Mouse (Mus musculus) forebrain, embryonic 14.5 days (tissue): ENCODE measurements around the gene Bbs9. TPM values are rescaled to one million over a fixed set of nuclear protein-coding genes. Genes with fewer than 3 reads are reported as not detected.
A peak's percentile ranks its signal among the peaks of the same experiment; 100 is the strongest.

Experiments used
- ATAC-seq: fragments of 200-750 bp; cut with Nextera tagmentation; 2 replicates; pipeline ENCODE4 v1.8.0; 2017; ENCODE audit warnings: mild to moderate bottlenecking, moderate library complexity
- DNase-seq: peaks from one replicate; pipeline ENCODE4 v3.0.0-alpha.2; 2015; ENCODE audit warnings: low spot score
- H3K27ac ChIP-seq: fragments of 300-500 bp; sonication (generic); 2 replicates; pipeline ENCODE4 v1.5.1; 2014; ENCODE audit warnings: low read depth, mild to moderate bottlenecking, control low read depth, low read length, moderate library complexity
- H3K27me3 ChIP-seq: fragments of 300-500 bp; sonication (generic); replicated peaks from 2 replicates; pipeline ENCODE4 v1.6.1; 2014; ENCODE audit warnings: low read length, control low read depth, mixed read lengths; ENCODE audit not compliant: control insufficient read depth, insufficient read depth
- H3K36me3 ChIP-seq: fragments of 300-500 bp; sonication (generic); 2 replicates; pipeline ENCODE4 v1.6.1; 2014; ENCODE audit warnings: low read length, control low read depth; ENCODE audit not compliant: control insufficient read depth, insufficient read depth
- H3K4me1 ChIP-seq: fragments of 300-500 bp; sonication (generic); 2 replicates; pipeline ENCODE4 v1.6.1; 2014; ENCODE audit warnings: antibody characterized with exemption, low read length, control low read depth; ENCODE audit not compliant: control insufficient read depth, insufficient read depth
- H3K4me2 ChIP-seq: fragments of 300-500 bp; sonication (generic); 2 replicates; pipeline ENCODE4 v1.6.1; 2014; ENCODE audit warnings: mild to moderate bottlenecking, control low read depth, low read length
- H3K4me3 ChIP-seq: fragments of 300-500 bp; sonication (generic); 2 replicates; pipeline ENCODE4 v1.5.1; 2014; ENCODE audit warnings: low read depth, low read length, control low read depth
- H3K9ac ChIP-seq: fragments of 300-500 bp; sonication (generic); 2 replicates; pipeline ENCODE4 v1.6.1; 2014; ENCODE audit warnings: mild to moderate bottlenecking, low read length, control low read depth, moderate library complexity
- H3K9me3 ChIP-seq: fragments of 300-500 bp; sonication (generic); replicated peaks from 2 replicates; pipeline ENCODE4 v1.6.1; 2016; ENCODE audit warnings: low read length, control low read depth, mixed read lengths; ENCODE audit not compliant: control insufficient read depth
- WGBS: fragments of 180-500 bp; shearing (Covaris S2); extraction: QIAGEN DNeasy Blood & Tissue Kit; methylation state at CpG from one replicate; pipeline ENCODE4 v1.1.7; 2014; 5-methylcytosine and 5-hydroxymethylcytosine counted together
- polyA plus RNA-seq: library from polyadenylated mRNA; unstranded; fragments of >200 nt; fragmentation: Nextera tagmentation; extraction: Ambion mirVana; gene quantifications from 2 replicates; pipeline ENCODE4 v1.2.1, GENCODE M21; 2014

Bbs9 gene
- polyA plus RNA-seq, 1 experiment from 2014 or later = 18.1 TPM

DNA sequence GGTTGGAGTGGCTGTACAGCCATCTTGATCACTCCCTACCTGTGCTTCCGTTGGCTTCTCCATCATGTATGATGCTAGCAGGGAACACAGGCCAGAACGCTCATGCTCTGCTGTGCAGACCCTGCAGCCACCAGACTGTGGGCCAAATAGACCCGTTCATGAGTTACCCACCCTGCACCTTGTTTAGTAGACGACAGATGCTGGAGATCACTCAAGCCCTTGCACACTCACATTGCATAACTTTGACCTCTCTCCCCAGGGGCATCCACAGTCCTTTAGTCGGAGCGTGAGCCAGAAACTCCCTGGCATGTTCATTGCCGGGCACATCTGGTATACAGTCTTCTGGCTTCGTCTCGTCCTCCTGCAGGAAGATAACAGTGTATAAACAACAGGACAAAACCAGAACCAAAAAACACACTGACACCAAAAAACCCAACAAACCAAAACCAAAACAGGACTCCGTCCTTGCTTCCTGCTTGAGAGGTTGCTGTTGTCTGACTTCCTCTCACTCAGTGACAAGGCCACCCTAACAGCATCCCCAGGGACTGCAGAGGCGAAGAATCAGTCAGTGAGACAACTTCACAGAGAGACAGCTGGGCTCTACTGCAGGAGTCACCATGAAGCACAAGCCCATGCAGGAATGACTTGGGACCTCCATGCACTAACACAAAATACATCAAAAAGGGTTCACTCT is 18.2 kb upstream of the Bbs9 start:
- Histone ChIP-seq H3K36me3 (peaks cover 65% of the 10 kb centered on the region), H3K27me3 (no peaks in the 10 kb centered on the region), H3K9ac (no peak overlapping the region), H3K27ac (no peak overlapping the region), H3K4me1 (no peaks in the 10 kb centered on the region), H3K4me3 (no peak overlapping the region), H3K4me2 (no peak overlapping the region), H3K9me3 (no peaks in the 10 kb centered on the region)
- DNase-seq (no peak), ATAC-seq (no peak)
- 91% methylated on average over 11 of the region's 11 CpGs for WGBS

- WGBS = 89% methylated on average over 3 of the region's 3 CpGs
- H3K4me3 ChIP-seq = no peak overlapping the region
- ATAC-seq = no peak
- no peak overlapping the region for H3K9ac ChIP-seq
- H3K27me3 ChIP-seq = no peaks in the 10 kb centered on the region
- no peak overlapping the region for H3K27ac ChIP-seq
- H3K36me3 ChIP-seq = peaks cover 23% of the 10 kb centered on the region
- DNase-seq = no peak
- H3K4me1 ChIP-seq = no peaks in the 10 kb centered on the region
- no peaks in the 10 kb centered on the region for H3K9me3 ChIP-seq
- no peak overlapping the region for H3K4me2 ChIP-seq
Observed at GRCm38 (mm10) chr9:22461946-22462345, 13.6 kb upstream of the Bbs9 start.

- no peak for DNase-seq
- ATAC-seq = no peak
- no peak overlapping the region for H3K9ac ChIP-seq
- H3K27ac ChIP-seq = no peak overlapping the region
- no peaks in the 10 kb centered on the region for H3K27me3 ChIP-seq
- peaks cover 8% of the 10 kb centered on the region; the same call in 1 of the 2 replicates for H3K36me3 ChIP-seq
- H3K4me3 ChIP-seq = no peak overlapping the region
- H3K4me1 ChIP-seq = 0 out of 2 replicates have a peak, but pooled peaks cover 2% of the 10 kb centered on the region
- no peaks in the 10 kb centered on the region for H3K9me3 ChIP-seq
- 95% methylated on average over 5 of the region's 5 CpGs for WGBS
- H3K4me2 ChIP-seq = no peak overlapping the region
Observed at GRCm38 (mm10) chr9:22466212-22466611, 9.3 kb upstream of the Bbs9 start.

DNA sequence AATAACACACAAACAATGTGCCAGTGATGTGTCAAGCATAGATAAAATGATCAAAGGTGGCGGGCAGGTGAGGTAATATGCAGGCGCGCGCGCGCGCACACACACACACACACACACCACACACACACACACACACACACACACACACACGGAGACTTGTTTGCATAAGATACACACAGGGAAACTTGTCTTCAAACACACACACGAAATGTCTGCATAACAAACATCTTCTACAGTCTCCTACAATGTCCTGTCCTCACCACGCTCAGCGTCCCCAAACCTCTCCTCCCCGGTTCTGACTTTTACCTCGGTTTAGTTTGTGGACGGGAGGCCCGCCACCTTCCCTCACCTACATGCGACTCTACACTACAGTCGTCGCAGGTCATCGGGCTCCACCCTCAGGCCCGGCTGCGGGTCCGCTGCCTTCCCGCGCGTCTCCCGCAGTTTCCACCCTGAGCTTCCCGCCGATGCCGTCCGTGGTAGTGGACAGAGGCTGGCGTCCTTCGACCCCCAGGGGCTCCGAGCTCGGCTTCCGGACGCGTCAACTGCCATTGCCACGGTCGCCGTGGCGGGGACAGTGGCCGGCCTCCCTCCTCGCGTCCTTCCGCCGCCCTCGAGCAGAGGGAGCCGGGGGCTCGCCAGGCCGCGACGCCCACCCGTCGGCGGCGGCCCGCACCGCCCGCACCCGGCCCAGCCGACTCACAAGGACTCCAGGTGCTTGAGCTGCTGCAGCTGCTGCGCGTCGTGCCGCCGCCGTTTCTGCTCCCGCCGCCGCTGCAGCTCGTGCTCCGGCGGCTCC is 7.9 kb upstream of the Bbs9 start:
- 0 out of 2 replicates have a peak, but pooled peaks cover 3% of the 10 kb centered on the region for H3K36me3 ChIP-seq
- H3K27me3 ChIP-seq = no peaks in the 10 kb centered on the region
- 0 out of 2 replicates have a peak, but pooled peaks cover 2% of the 10 kb centered on the region for H3K4me1 ChIP-seq
- peak; percentile 46 for DNase-seq
- H3K4me3 ChIP-seq = peak overlapping the region; percentile 86
- peak; percentile 84 for ATAC-seq
- H3K9me3 ChIP-seq = no peaks in the 10 kb centered on the region
- peak overlapping the region; percentile 91 for H3K27ac ChIP-seq
- peak overlapping the region; percentile 95 for H3K9ac ChIP-seq
- WGBS = 2% methylated on average over 72 of the region's 73 CpGs
- peak overlapping the region; percentile 75 for H3K4me2 ChIP-seq

- DNase-seq (peak; percentile 88), ATAC-seq (peak; percentile 94)
- Histone ChIP-seq H3K27me3 (no peaks in the 10 kb centered on the region), H3K9me3 (no peaks in the 10 kb centered on the region), H3K27ac (peak overlapping the region; percentile 91), H3K4me3 (peak overlapping the region; percentile 86), H3K36me3 (0 out of 2 replicates have a peak, but pooled peaks cover 3% of the 10 kb centered on the region), H3K4me1 (0 out of 2 replicates have a peak, but pooled peaks cover 2% of the 10 kb centered on the region), H3K4me2 (peak overlapping the region; percentile 75), H3K9ac (peak overlapping the region; percentile 95)
- WGBS = 3% methylated on average over 43 of the region's 43 CpGs
Observed at GRCm38 (mm10) chr9:22468170-22468898, 7.2 kb upstream of the Bbs9 start.

GRCm38 (mm10) chr9:22468899-22469259 is 6.6 kb upstream of the Bbs9 start:
- Histone ChIP-seq H3K27me3 (no peaks in the 10 kb centered on the region), H3K9me3 (no peaks in the 10 kb centered on the region), H3K36me3 (0 out of 2 replicates have a peak, but pooled peaks cover under 1% of the 10 kb centered on the region), H3K9ac (no peak overlapping the region), H3K4me2 (no peak overlapping the region), H3K4me3 (no peak overlapping the region), H3K4me1 (0 out of 2 replicates have a peak, but pooled peaks cover 2% of the 10 kb centered on the region), H3K27ac (no peak overlapping the region)
- ATAC-seq (no peak), DNase-seq (no peak)
- 78% methylated on average over 8 of the region's 8 CpGs for whole genome bisulfite sequencing

- Histone ChIP-seq H3K9ac (peak within 1 kb of the TSS; percentile 95; the same call in 1 of the 2 replicates), H3K9me3 (no peaks in the 10 kb centered on the region), H3K36me3 (no peaks in the 10 kb centered on the region), H3K4me2 (peak within 1 kb of the TSS; percentile 75), H3K27ac (no peak within 1 kb of the TSS), H3K27me3 (no peaks in the 10 kb centered on the region), H3K4me3 (peak within 1 kb of the TSS; percentile 86), H3K4me1 (0 out of 2 replicates have a peak, but pooled peaks cover 2% of the 10 kb centered on the region)
- no peak for DNase-seq
- WGBS = 87% methylated on average over 3 of the region's 3 CpGs
- no peak for ATAC-seq
Observed at GRCm38 (mm10) chr9:22469643-22470042, 5.9 kb upstream of the Bbs9 start, which contains the start of gene Rp9. Gene Rp9, minus strand, starts transcription at chr9:22469743.

DNA sequence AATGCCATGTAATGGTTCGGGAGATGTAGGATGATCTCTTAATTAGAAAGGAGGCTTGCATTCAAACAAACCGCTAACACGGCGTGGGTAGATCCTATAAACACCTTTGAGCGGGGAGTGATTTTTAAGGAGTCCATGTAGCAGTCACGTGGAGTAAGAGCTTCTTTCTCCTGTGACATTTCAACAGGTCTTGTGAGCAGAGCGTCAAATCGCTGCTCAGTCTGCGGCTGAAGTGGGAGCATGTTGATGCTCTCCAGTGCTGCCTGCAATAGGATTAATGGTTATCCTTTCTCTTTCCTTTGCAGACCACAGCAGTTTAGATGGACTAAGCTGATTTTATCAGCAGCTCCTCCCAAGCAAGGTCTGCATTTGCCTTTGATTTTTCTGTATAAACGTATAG is 750 bp downstream of the Bbs9 start:
- Histone ChIP-seq H3K9ac (peak overlapping the region; percentile 69), H3K27ac (no peak overlapping the region), H3K4me1 (peaks cover 10% of the 10 kb centered on the region), H3K36me3 (no peaks in the 10 kb centered on the region), H3K27me3 (no peaks in the 10 kb centered on the region), H3K4me2 (peak overlapping the region; percentile 77), H3K4me3 (peak overlapping the region; percentile 54), H3K9me3 (no peaks in the 10 kb centered on the region)
- WGBS = 4% methylated on average over 10 of the region's 10 CpGs
- peak; percentile 19 for DNase-seq
- ATAC-seq = no peak
